Mouse (Mus musculus): ENCODE data around the gene Plekha6. TPM values are rescaled to one million over a fixed set of nuclear protein-coding genes. Genes with fewer than 3 reads are reported as not detected.

Plekha6 gene
- polyA plus RNA-seq, 1 experiment from 2014 or later, result 19.8 TPM

- H3K4me3 ChIP-seq (ENCODE audit: low read depth, low read length), result no peak overlapping the region
- H3K4me2 ChIP-seq (replicated peaks; ENCODE audit: low read depth, low read length), result no peak overlapping the region
- ATAC-seq (ENCODE audit: insufficient number of reproducible peaks, insufficient read depth, low FRiP score, low read depth), result no peak
- H3K9me3 ChIP-seq (ENCODE audit: control insufficient read depth, low read depth, low read length), result no peaks in the 10 kb centered on the region
- H3K4me1 ChIP-seq (ENCODE audit: control insufficient read depth, insufficient read depth, low read length), result no peaks in the 10 kb centered on the region
- no peaks in the 10 kb centered on the region for H3K27me3 ChIP-seq (ENCODE audit: control insufficient read depth, insufficient read depth, low read length)
- H3K36me3 ChIP-seq (ENCODE audit: control insufficient read depth, insufficient read depth, low read length), result peaks cover 3% of the 10 kb centered on the region; the same call in 1 of the 2 replicates
- WGBS, result 86% methylated on average over 12 of the region's 12 CpGs
- no peak overlapping the region for H3K27ac ChIP-seq (ENCODE audit: low read length)
- no peak overlapping the region for H3K9ac ChIP-seq (replicated peaks; ENCODE audit: low read depth, low read length)
Observed at GRCm38 (mm10) chr1:133287880-133288279, 123.9 kb downstream of the Plekha6 start.

- no peak overlapping the region for H3K27ac ChIP-seq (ENCODE audit: low read length)
- no peak overlapping the region for H3K9ac ChIP-seq (replicated peaks; ENCODE audit: low read depth, low read length)
- ATAC-seq (ENCODE audit: insufficient number of reproducible peaks, insufficient read depth, low FRiP score, low read depth), result no peak
- H3K36me3 ChIP-seq (ENCODE audit: control insufficient read depth, insufficient read depth, low read length), result peaks cover 7% of the 10 kb centered on the region
- H3K4me1 ChIP-seq (ENCODE audit: control insufficient read depth, insufficient read depth, low read length), result no peaks in the 10 kb centered on the region
- H3K4me3 ChIP-seq (ENCODE audit: low read depth, low read length), result no peak overlapping the region
- no peaks in the 10 kb centered on the region for H3K27me3 ChIP-seq (ENCODE audit: control insufficient read depth, insufficient read depth, low read length)
- 90% methylated on average over 6 of the region's 6 CpGs for WGBS
- H3K9me3 ChIP-seq (ENCODE audit: control insufficient read depth, low read depth, low read length), result no peaks in the 10 kb centered on the region
- no peak overlapping the region for H3K4me2 ChIP-seq (replicated peaks; ENCODE audit: low read depth, low read length)
Observed at GRCm38 (mm10) chr1:133291888-133292287, 127.9 kb downstream of the Plekha6 start.

GRCm38 (mm10) chr1:133292608-133293007, 128.6 kb downstream of the Plekha6 start:
- H3K4me2 ChIP-seq (replicated peaks; ENCODE audit: low read depth, low read length), result no peak overlapping the region
- no peak overlapping the region for H3K4me3 ChIP-seq (ENCODE audit: low read depth, low read length)
- H3K27me3 ChIP-seq (ENCODE audit: control insufficient read depth, insufficient read depth, low read length), result no peaks in the 10 kb centered on the region
- H3K36me3 ChIP-seq (ENCODE audit: control insufficient read depth, insufficient read depth, low read length), result peaks cover 4% of the 10 kb centered on the region
- H3K4me1 ChIP-seq (ENCODE audit: control insufficient read depth, insufficient read depth, low read length), result no peaks in the 10 kb centered on the region
- H3K9me3 ChIP-seq (ENCODE audit: control insufficient read depth, low read depth, low read length), result no peaks in the 10 kb centered on the region
- H3K27ac ChIP-seq (ENCODE audit: low read length), result no peak overlapping the region
- ATAC-seq (ENCODE audit: insufficient number of reproducible peaks, insufficient read depth, low FRiP score, low read depth), result no peak
- no peak overlapping the region for H3K9ac ChIP-seq (replicated peaks; ENCODE audit: low read depth, low read length)

GRCm38 (mm10) chr1:133296376-133296775, 132.4 kb downstream of the Plekha6 start:
- no peak overlapping the region for H3K27ac ChIP-seq (ENCODE audit: low read length)
- H3K4me1 ChIP-seq (ENCODE audit: control insufficient read depth, insufficient read depth, low read length), result no peaks in the 10 kb centered on the region
- 85% methylated on average over 9 of the region's 9 CpGs for WGBS
- peaks cover 4% of the 10 kb centered on the region for H3K36me3 ChIP-seq (ENCODE audit: control insufficient read depth, insufficient read depth, low read length)
- no peak overlapping the region for H3K4me3 ChIP-seq (ENCODE audit: low read depth, low read length)
- no peaks in the 10 kb centered on the region for H3K9me3 ChIP-seq (ENCODE audit: control insufficient read depth, low read depth, low read length)
- H3K9ac ChIP-seq (replicated peaks; ENCODE audit: low read depth, low read length), result no peak overlapping the region
- no peak overlapping the region for H3K4me2 ChIP-seq (replicated peaks; ENCODE audit: low read depth, low read length)
- no peaks in the 10 kb centered on the region for H3K27me3 ChIP-seq (ENCODE audit: control insufficient read depth, insufficient read depth, low read length)
- ATAC-seq (ENCODE audit: insufficient number of reproducible peaks, insufficient read depth, low FRiP score, low read depth), result no peak

- no peak overlapping the region for H3K4me3 ChIP-seq (ENCODE audit: low read depth, low read length)
- no peaks in the 10 kb centered on the region for H3K27me3 ChIP-seq (ENCODE audit: control insufficient read depth, insufficient read depth, low read length)
- 52% methylated on average over 14 of the region's 14 CpGs for WGBS
- H3K4me1 ChIP-seq (ENCODE audit: control insufficient read depth, insufficient read depth, low read length), result peaks cover 10% of the 10 kb centered on the region
- H3K9me3 ChIP-seq (ENCODE audit: control insufficient read depth, low read depth, low read length), result no peaks in the 10 kb centered on the region
- no peak for ATAC-seq (ENCODE audit: insufficient number of reproducible peaks, insufficient read depth, low FRiP score, low read depth)
- no peak overlapping the region for H3K4me2 ChIP-seq (replicated peaks; ENCODE audit: low read depth, low read length)
- no peak overlapping the region for H3K27ac ChIP-seq (ENCODE audit: low read length)
- H3K9ac ChIP-seq (replicated peaks; ENCODE audit: low read depth, low read length), result no peak overlapping the region
- peaks cover 4% of the 10 kb centered on the region for H3K36me3 ChIP-seq (ENCODE audit: control insufficient read depth, insufficient read depth, low read length)
Observed at GRCm38 (mm10) chr1:133298816-133299215, 134.8 kb downstream of the Plekha6 start.

- H3K9ac ChIP-seq (replicated peaks; ENCODE audit: low read depth, low read length), result no peak overlapping the region
- no peaks in the 10 kb centered on the region for H3K9me3 ChIP-seq (ENCODE audit: control insufficient read depth, low read depth, low read length)
- peak overlapping the region; percentile 56 for H3K27ac ChIP-seq (ENCODE audit: low read length)
- peak; percentile 36; the same call in 1 of the 2 replicates for ATAC-seq (ENCODE audit: insufficient number of reproducible peaks, insufficient read depth, low FRiP score, low read depth)
- WGBS, result 19% methylated on average over 3 of the region's 3 CpGs
- no peak overlapping the region for H3K4me3 ChIP-seq (ENCODE audit: low read depth, low read length)
- no peak overlapping the region for H3K4me2 ChIP-seq (replicated peaks; ENCODE audit: low read depth, low read length)
- H3K27me3 ChIP-seq (ENCODE audit: control insufficient read depth, insufficient read depth, low read length), result no peaks in the 10 kb centered on the region
- no peaks in the 10 kb centered on the region; the same call in 1 of the 2 replicates for H3K36me3 ChIP-seq (ENCODE audit: control insufficient read depth, insufficient read depth, low read length)
- peaks cover 10% of the 10 kb centered on the region for H3K4me1 ChIP-seq (ENCODE audit: control insufficient read depth, insufficient read depth, low read length)
Observed at GRCm38 (mm10) chr1:133302540-133302939, 138.5 kb downstream of the Plekha6 start.

- H3K27ac ChIP-seq (ENCODE audit: low read length), result no peak overlapping the region
- 8% methylated on average over 4 of the region's 4 CpGs for WGBS
- peaks cover 9% of the 10 kb centered on the region for H3K4me1 ChIP-seq (ENCODE audit: control insufficient read depth, insufficient read depth, low read length)
- no peak overlapping the region for H3K4me2 ChIP-seq (replicated peaks; ENCODE audit: low read depth, low read length)
- no peaks in the 10 kb centered on the region for H3K36me3 ChIP-seq (ENCODE audit: control insufficient read depth, insufficient read depth, low read length)
- no peaks in the 10 kb centered on the region for H3K9me3 ChIP-seq (ENCODE audit: control insufficient read depth, low read depth, low read length)
- H3K4me3 ChIP-seq (ENCODE audit: low read depth, low read length), result no peak overlapping the region
- H3K27me3 ChIP-seq (ENCODE audit: control insufficient read depth, insufficient read depth, low read length), result no peaks in the 10 kb centered on the region
- no peak overlapping the region for H3K9ac ChIP-seq (replicated peaks; ENCODE audit: low read depth, low read length)
- ATAC-seq (ENCODE audit: insufficient number of reproducible peaks, insufficient read depth, low FRiP score, low read depth), result no peak
Observed at GRCm38 (mm10) chr1:133306842-133307241, 142.8 kb downstream of the Plekha6 start.

- Histone ChIP-seq H3K9me3 (ENCODE audit: control insufficient read depth, low read depth, low read length) (no peaks in the 10 kb centered on the region), H3K4me1 (ENCODE audit: control insufficient read depth, insufficient read depth, low read length) (peaks cover 5% of the 10 kb centered on the region), H3K9ac (replicated peaks; ENCODE audit: low read depth, low read length) (no peak overlapping the region), H3K4me3 (ENCODE audit: low read depth, low read length) (no peak overlapping the region), H3K36me3 (ENCODE audit: control insufficient read depth, insufficient read depth, low read length) (no peaks in the 10 kb centered on the region), H3K4me2 (replicated peaks; ENCODE audit: low read depth, low read length) (no peak overlapping the region), H3K27ac (ENCODE audit: low read length) (no peak overlapping the region), H3K27me3 (ENCODE audit: control insufficient read depth, insufficient read depth, low read length) (no peaks in the 10 kb centered on the region)
- no peak for ATAC-seq (ENCODE audit: insufficient number of reproducible peaks, insufficient read depth, low FRiP score, low read depth)
- WGBS, result 15% methylated on average over 6 of the region's 6 CpGs
Observed at GRCm38 (mm10) chr1:133307318-133307717, 143.3 kb downstream of the Plekha6 start.

GRCm38 (mm10) chr1:133309652-133310267, 145.8 kb downstream of the Plekha6 start, which contains the start of gene Golt1a:
TSS of gene Golt1a (plus strand) at chr1:133309800.
- peak within 1 kb of the TSS; percentile 38 for H3K4me2 ChIP-seq (replicated peaks; ENCODE audit: low read depth, low read length)
- WGBS, result 48% methylated on average over 14 of the region's 14 CpGs
- no peak within 1 kb of the TSS for H3K9ac ChIP-seq (replicated peaks; ENCODE audit: low read depth, low read length)
- no peaks in the 10 kb centered on the region for H3K4me1 ChIP-seq (ENCODE audit: control insufficient read depth, insufficient read depth, low read length)
- no peaks in the 10 kb centered on the region for H3K27me3 ChIP-seq (ENCODE audit: control insufficient read depth, insufficient read depth, low read length)
- peak within 1 kb of the TSS; percentile 6 for H3K27ac ChIP-seq (ENCODE audit: low read length)
- no peaks in the 10 kb centered on the region for H3K9me3 ChIP-seq (ENCODE audit: control insufficient read depth, low read depth, low read length)
- no peaks in the 10 kb centered on the region for H3K36me3 ChIP-seq (ENCODE audit: control insufficient read depth, insufficient read depth, low read length)
- no peak within 1 kb of the TSS for H3K4me3 ChIP-seq (ENCODE audit: low read depth, low read length)
- peak; percentile 54 for ATAC-seq (ENCODE audit: insufficient number of reproducible peaks, insufficient read depth, low FRiP score, low read depth)
